Mouse (Mus musculus) liver, embryonic 14.5 days (tissue): ENCODE measurements around the gene Smok2b.

Experiments used
- CTCF ChIP-seq: IDR thresholded peaks from 2 replicates; pipeline ENCODE4 v1.5.1; 2016; ENCODE audit warnings: antibody characterized with exemption, low read depth, control low read depth
- EP300 ChIP-seq: IDR thresholded peaks from 2 replicates; pipeline ENCODE4 v1.6.1; 2016; ENCODE audit warnings: antibody characterized with exemption, low read depth

DNA sequence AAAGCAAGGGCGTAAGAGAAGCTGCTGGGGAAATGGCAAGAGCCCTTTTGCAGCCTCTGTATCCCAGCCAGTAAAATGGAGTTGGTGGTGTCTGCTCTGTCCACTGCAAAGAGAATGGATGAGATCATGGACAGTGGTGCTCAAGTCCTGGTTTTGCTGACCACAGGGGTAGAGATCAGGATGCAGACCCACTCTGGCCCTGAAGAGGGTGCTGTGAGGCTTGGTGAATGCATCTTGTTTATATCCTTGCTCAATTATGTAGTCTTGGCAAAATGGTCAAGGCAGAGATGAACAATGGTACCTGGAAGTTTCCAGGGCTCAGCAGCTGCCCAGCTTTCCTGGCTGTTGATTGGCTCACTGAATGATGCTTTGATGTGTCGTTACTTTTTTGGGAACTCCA lies 14.5 kb upstream of the Smok2b start:
- TF ChIP-seq EP300 (no peak), CTCF (no peak)
